Mouse (Mus musculus): ENCODE measurements around the gene Sdhb. TPM values are rescaled to one million over a fixed set of nuclear protein-coding genes. Genes with fewer than 3 reads are reported as not detected.

The Sdhb gene
- polyA plus RNA-seq, 1 experiment from 2014 or later, result 430 TPM

DNA sequence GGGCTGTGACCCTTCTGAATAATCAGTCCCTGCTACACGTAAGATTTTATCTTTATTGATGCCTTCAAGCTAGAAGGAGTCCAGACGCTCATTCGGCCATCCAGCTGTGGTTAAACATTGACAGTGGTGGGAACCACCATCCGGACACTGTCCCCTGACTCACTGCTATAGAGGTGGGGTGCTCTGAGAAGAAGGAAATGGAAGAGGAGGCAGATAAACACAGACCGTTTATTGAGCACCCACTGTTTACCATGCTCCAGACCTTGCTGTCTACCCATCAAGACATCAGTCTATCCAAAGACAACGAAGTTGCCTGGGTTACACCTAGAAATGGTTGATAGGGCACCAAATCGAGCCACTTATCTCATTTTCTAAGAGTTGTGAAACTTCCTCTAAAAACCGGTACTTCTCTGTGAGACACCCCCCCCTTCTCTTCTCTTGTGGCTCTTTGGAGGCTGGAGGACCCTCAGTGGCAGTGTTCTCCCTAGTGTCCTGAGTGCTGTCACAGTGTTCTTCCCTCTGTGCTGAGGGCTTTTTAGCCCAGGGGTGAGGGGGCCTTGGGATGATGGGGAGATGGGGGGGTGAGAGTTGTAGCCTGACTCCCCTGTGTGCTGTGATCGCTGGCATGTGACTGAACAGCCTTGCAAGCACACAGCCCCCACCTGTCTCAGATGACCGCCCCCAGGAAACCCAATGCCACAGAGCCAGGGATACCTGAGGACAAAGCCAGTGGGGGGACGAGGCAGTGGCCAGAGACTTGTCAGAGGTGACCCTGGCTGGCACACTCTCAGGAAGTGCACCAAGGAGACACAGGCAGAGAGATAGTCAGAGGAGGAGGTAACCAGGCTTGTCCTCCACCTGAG lies 40.8 kb upstream of the Sdhb start:
- Histone ChIP-seq H3K4me1 (ENCODE audit: control insufficient read depth, insufficient read depth, low read length) (no peaks in the 10 kb centered on the region), H3K27ac (replicated peaks; ENCODE audit: low read depth, low read length) (no peak overlapping the region), H3K27me3 (ENCODE audit: control insufficient read depth, insufficient read depth, low read length) (no peaks in the 10 kb centered on the region; the same call in 1 of the 2 replicates), H3K36me3 (replicated peaks; ENCODE audit: control insufficient read depth, insufficient read depth, low read depth, low read length) (no peaks in the 10 kb centered on the region), H3K4me2 (ENCODE audit: low read depth, low read length) (no peak overlapping the region), H3K9ac (replicated peaks; ENCODE audit: low read length) (no peak overlapping the region), H3K4me3 (ENCODE audit: low read depth, low read length) (no peak overlapping the region), H3K9me3 (replicated peaks; ENCODE audit: control insufficient read depth, low read length) (no peaks in the 10 kb centered on the region)
- ATAC-seq (replicated peaks; ENCODE audit: insufficient number of reproducible peaks, low FRiP score, low TSS enrichment, low read depth) (no peak), DNase-seq (ENCODE audit: low spot score) (no peak)
- WGBS, result 61% methylated on average over 11 of the region's 11 CpGs

- ATAC-seq (replicated peaks; ENCODE audit: insufficient number of reproducible peaks, low FRiP score, low TSS enrichment, low read depth) (no peak), DNase-seq (ENCODE audit: low spot score) (no peak)
- no peaks in the 10 kb centered on the region for H3K4me1 ChIP-seq (ENCODE audit: control insufficient read depth, insufficient read depth, low read length)
- 75% methylated on average over 5 of the region's 5 CpGs for WGBS
- no peaks in the 10 kb centered on the region; the same call in 1 of the 2 replicates for H3K27me3 ChIP-seq (ENCODE audit: control insufficient read depth, insufficient read depth, low read length)
- no peaks in the 10 kb centered on the region for H3K36me3 ChIP-seq (replicated peaks; ENCODE audit: control insufficient read depth, insufficient read depth, low read depth, low read length)
- H3K4me2 ChIP-seq (ENCODE audit: low read depth, low read length), result no peak overlapping the region; the same call in 1 of the 2 replicates
- no peak overlapping the region for H3K27ac ChIP-seq (replicated peaks; ENCODE audit: low read depth, low read length)
- H3K9ac ChIP-seq (replicated peaks; ENCODE audit: low read length), result no peak overlapping the region
- H3K9me3 ChIP-seq (replicated peaks; ENCODE audit: control insufficient read depth, low read length), result no peaks in the 10 kb centered on the region
- H3K4me3 ChIP-seq (ENCODE audit: low read depth, low read length), result no peak overlapping the region
Measured at GRCm38 (mm10) chr4:140922508-140922907, 38.5 kb upstream of the Sdhb start.

GRCm38 (mm10) chr4:140925648-140926047 lies 35.4 kb upstream of the Sdhb start:
- no peak overlapping the region for H3K4me3 ChIP-seq (ENCODE audit: low read depth, low read length)
- H3K27me3 ChIP-seq (ENCODE audit: control insufficient read depth, insufficient read depth, low read length), result no peaks in the 10 kb centered on the region
- no peaks in the 10 kb centered on the region for H3K36me3 ChIP-seq (replicated peaks; ENCODE audit: control insufficient read depth, insufficient read depth, low read depth, low read length)
- no peaks in the 10 kb centered on the region for H3K9me3 ChIP-seq (replicated peaks; ENCODE audit: control insufficient read depth, low read length)
- no peak overlapping the region for H3K4me2 ChIP-seq (ENCODE audit: low read depth, low read length)
- no peak overlapping the region for H3K27ac ChIP-seq (replicated peaks; ENCODE audit: low read depth, low read length)
- ATAC-seq (replicated peaks; ENCODE audit: insufficient number of reproducible peaks, low FRiP score, low TSS enrichment, low read depth) (no peak), DNase-seq (ENCODE audit: low spot score) (no peak)
- 80% methylated on average over 8 of the region's 8 CpGs for WGBS
- H3K4me1 ChIP-seq (ENCODE audit: control insufficient read depth, insufficient read depth, low read length), result no peaks in the 10 kb centered on the region
- no peak overlapping the region for H3K9ac ChIP-seq (replicated peaks; ENCODE audit: low read length)

DNA sequence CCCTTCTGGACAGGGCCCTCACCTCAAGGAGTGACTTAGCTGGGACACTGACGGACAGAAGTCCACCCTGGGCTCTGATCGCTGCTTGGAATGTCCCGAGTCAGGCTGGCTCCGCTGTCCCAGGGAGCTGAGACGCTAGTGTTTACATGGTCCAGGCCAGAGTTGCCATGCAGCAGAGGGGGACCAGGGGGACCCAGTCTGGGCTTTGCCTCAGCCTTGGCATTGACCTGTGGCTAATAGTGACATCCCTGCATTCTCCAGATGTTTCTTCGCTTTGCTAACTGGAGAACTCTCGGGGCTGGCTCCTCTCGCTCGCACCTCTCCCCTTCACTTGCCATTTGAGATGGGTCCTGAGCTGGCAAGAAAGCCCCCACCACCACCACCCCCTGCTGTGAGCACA lies 32.7 kb upstream of the Sdhb start:
- no peak for DNase-seq (ENCODE audit: low spot score)
- 74% methylated on average over 9 of the region's 9 CpGs for WGBS
- Histone ChIP-seq H3K4me1 (ENCODE audit: control insufficient read depth, insufficient read depth, low read length) (no peaks in the 10 kb centered on the region), H3K9me3 (replicated peaks; ENCODE audit: control insufficient read depth, low read length) (no peaks in the 10 kb centered on the region), H3K36me3 (replicated peaks; ENCODE audit: control insufficient read depth, insufficient read depth, low read depth, low read length) (no peaks in the 10 kb centered on the region), H3K4me2 (ENCODE audit: low read depth, low read length) (no peak overlapping the region), H3K9ac (replicated peaks; ENCODE audit: low read length) (no peak overlapping the region), H3K4me3 (ENCODE audit: low read depth, low read length) (no peak overlapping the region), H3K27me3 (ENCODE audit: control insufficient read depth, insufficient read depth, low read length) (no peaks in the 10 kb centered on the region), H3K27ac (replicated peaks; ENCODE audit: low read depth, low read length) (no peak overlapping the region)
- no peak for ATAC-seq (replicated peaks; ENCODE audit: insufficient number of reproducible peaks, low FRiP score, low TSS enrichment, low read depth)

GRCm38 (mm10) chr4:140929745-140930144 lies 31.3 kb upstream of the Sdhb start:
- no peak for ATAC-seq (replicated peaks; ENCODE audit: insufficient number of reproducible peaks, low FRiP score, low TSS enrichment, low read depth)
- Histone ChIP-seq H3K9me3 (replicated peaks; ENCODE audit: control insufficient read depth, low read length) (no peaks in the 10 kb centered on the region), H3K36me3 (replicated peaks; ENCODE audit: control insufficient read depth, insufficient read depth, low read depth, low read length) (no peaks in the 10 kb centered on the region), H3K4me1 (ENCODE audit: control insufficient read depth, insufficient read depth, low read length) (no peaks in the 10 kb centered on the region), H3K9ac (replicated peaks; ENCODE audit: low read length) (no peak overlapping the region), H3K27me3 (ENCODE audit: control insufficient read depth, insufficient read depth, low read length) (no peaks in the 10 kb centered on the region), H3K27ac (replicated peaks; ENCODE audit: low read depth, low read length) (no peak overlapping the region), H3K4me2 (ENCODE audit: low read depth, low read length) (no peak overlapping the region), H3K4me3 (ENCODE audit: low read depth, low read length) (no peak overlapping the region)
- no peak for DNase-seq (ENCODE audit: low spot score)
- 37% methylated on average over 8 of the region's 8 CpGs for WGBS

DNA sequence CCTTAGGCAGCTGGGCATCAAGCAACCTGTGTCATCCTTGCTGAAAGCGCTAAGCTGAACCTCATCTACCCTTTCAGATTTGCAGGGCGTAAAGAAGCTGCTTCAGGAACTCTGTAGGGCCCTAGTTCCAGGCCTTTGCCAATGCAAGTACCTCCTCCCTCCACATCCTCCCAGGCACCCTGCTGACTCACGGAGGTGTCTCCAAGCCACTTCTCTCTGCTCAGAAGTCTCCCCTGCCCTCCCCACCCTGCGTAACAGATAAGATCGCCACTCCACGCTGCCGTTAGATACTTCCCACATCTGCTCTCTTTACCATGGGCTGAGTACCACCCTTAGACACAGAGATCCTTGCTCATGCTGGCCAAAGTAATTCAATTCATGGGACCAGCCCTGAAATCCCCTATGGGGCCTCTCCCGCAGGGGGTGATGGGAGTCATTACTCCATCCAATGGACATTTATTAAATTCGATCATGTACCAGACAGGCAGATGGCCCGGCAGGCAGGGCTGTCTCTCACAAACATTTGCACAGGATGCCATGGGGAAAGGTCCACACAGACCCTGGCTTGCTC lies 30.0 kb upstream of the Sdhb start:
- Histone ChIP-seq H3K27ac (replicated peaks; ENCODE audit: low read depth, low read length) (no peak overlapping the region), H3K4me2 (ENCODE audit: low read depth, low read length) (no peak overlapping the region), H3K36me3 (replicated peaks; ENCODE audit: control insufficient read depth, insufficient read depth, low read depth, low read length) (no peaks in the 10 kb centered on the region), H3K4me3 (ENCODE audit: low read depth, low read length) (no peak overlapping the region), H3K9me3 (replicated peaks; ENCODE audit: control insufficient read depth, low read length) (no peaks in the 10 kb centered on the region), H3K4me1 (ENCODE audit: control insufficient read depth, insufficient read depth, low read length) (no peaks in the 10 kb centered on the region), H3K9ac (replicated peaks; ENCODE audit: low read length) (no peak overlapping the region), H3K27me3 (ENCODE audit: control insufficient read depth, insufficient read depth, low read length) (no peaks in the 10 kb centered on the region)
- DNase-seq (ENCODE audit: low spot score) (no peak), ATAC-seq (replicated peaks; ENCODE audit: insufficient number of reproducible peaks, low FRiP score, low TSS enrichment, low read depth) (no peak)
- WGBS, result 75% methylated on average over 10 of the region's 10 CpGs

DNA sequence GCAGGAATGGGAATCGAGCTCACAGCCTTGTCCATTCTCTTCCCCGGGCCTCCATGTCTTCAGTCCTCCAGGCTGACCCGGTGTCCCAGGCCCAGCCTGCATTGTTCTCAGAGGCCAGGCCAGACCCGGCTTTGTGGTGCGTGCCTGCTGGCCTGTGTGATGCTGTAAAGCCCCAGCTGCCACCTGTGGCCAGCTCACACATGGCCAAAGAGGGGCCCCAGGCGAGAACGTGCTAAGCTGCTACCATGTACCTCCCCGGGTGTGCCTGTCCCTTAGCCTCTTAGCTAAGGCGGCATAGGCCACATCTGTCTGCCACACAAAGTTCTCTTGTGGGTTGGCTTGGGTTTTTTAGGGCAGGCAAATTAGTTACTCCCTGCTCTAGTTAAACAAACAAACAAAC lies 25.4 kb upstream of the Sdhb start:
- DNase-seq (ENCODE audit: low spot score) (no peak), ATAC-seq (replicated peaks; ENCODE audit: insufficient number of reproducible peaks, low FRiP score, low TSS enrichment, low read depth) (no peak)
- no peaks in the 10 kb centered on the region for H3K36me3 ChIP-seq (replicated peaks; ENCODE audit: control insufficient read depth, insufficient read depth, low read depth, low read length)
- H3K4me3 ChIP-seq (ENCODE audit: low read depth, low read length), result no peak overlapping the region
- no peak overlapping the region for H3K4me2 ChIP-seq (ENCODE audit: low read depth, low read length)
- H3K27me3 ChIP-seq (ENCODE audit: control insufficient read depth, insufficient read depth, low read length), result no peaks in the 10 kb centered on the region
- H3K27ac ChIP-seq (replicated peaks; ENCODE audit: low read depth, low read length), result no peak overlapping the region
- no peaks in the 10 kb centered on the region for H3K4me1 ChIP-seq (ENCODE audit: control insufficient read depth, insufficient read depth, low read length)
- H3K9me3 ChIP-seq (replicated peaks; ENCODE audit: control insufficient read depth, low read length), result no peaks in the 10 kb centered on the region
- no peak overlapping the region for H3K9ac ChIP-seq (replicated peaks; ENCODE audit: low read length)
- WGBS, result 83% methylated on average over 9 of the region's 9 CpGs

- no peaks in the 10 kb centered on the region for H3K4me1 ChIP-seq (ENCODE audit: control insufficient read depth, insufficient read depth, low read length)
- H3K4me2 ChIP-seq (ENCODE audit: low read depth, low read length), result no peak overlapping the region
- no peaks in the 10 kb centered on the region for H3K9me3 ChIP-seq (replicated peaks; ENCODE audit: control insufficient read depth, low read length)
- no peaks in the 10 kb centered on the region for H3K36me3 ChIP-seq (replicated peaks; ENCODE audit: control insufficient read depth, insufficient read depth, low read depth, low read length)
- no peak overlapping the region for H3K9ac ChIP-seq (replicated peaks; ENCODE audit: low read length)
- 89% methylated on average over 12 of the region's 12 CpGs for WGBS
- no peaks in the 10 kb centered on the region for H3K27me3 ChIP-seq (ENCODE audit: control insufficient read depth, insufficient read depth, low read length)
- no peak for ATAC-seq (replicated peaks; ENCODE audit: insufficient number of reproducible peaks, low FRiP score, low TSS enrichment, low read depth)
- no peak for DNase-seq (ENCODE audit: low spot score)
- no peak overlapping the region for H3K27ac ChIP-seq (replicated peaks; ENCODE audit: low read depth, low read length)
- no peak overlapping the region for H3K4me3 ChIP-seq (ENCODE audit: low read depth, low read length)
Measured at GRCm38 (mm10) chr4:140944356-140944755, 16.6 kb upstream of the Sdhb start.

Data from embryonic facial prominence, embryonic 11.5 days (tissue).